Mouse (Mus musculus): ENCODE data around the gene Rpp25. TPM values are rescaled to one million over a fixed set of nuclear protein-coding genes. Genes with fewer than 3 reads are reported as not detected.

Rpp25 gene
- polyA plus RNA-seq, 1 experiment from 2014 or later: 6.2 TPM

DNA sequence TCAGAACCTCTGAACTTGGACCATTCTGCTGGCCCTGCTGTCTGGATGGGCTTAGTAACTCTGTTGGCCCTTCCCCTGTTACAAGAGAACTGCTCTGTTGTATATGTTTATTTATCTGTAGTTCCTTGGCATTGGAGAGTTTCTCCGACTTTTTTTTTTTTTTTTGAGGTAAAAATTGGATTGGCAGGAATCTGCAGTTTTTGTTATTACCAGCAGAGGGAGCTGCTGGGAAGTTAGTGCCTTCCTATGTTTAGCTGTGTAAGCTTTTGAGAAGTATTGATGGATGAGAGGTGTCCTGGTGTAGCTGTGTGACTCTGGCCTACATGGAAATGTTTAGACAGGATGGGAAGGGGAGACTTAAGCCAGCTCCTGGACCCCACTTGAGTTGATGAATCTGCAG, 37.5 kb downstream of the Rpp25 start:
- Histone ChIP-seq H3K27ac (ENCODE audit: low read depth, low read length) (no peak overlapping the region), H3K9me3 (ENCODE audit: control insufficient read depth, low read length) (no peaks in the 10 kb centered on the region), H3K4me2 (replicated peaks; ENCODE audit: low read depth, low read length) (no peak overlapping the region), H3K36me3 (ENCODE audit: control insufficient read depth, insufficient read depth, low read length) (peaks cover 63% of the 10 kb centered on the region), H3K4me1 (ENCODE audit: control insufficient read depth, insufficient read depth, low read length) (peaks cover 8% of the 10 kb centered on the region), H3K27me3 (ENCODE audit: control insufficient read depth, insufficient read depth, low read length) (no peaks in the 10 kb centered on the region), H3K9ac (ENCODE audit: low read depth, low read length) (no peak overlapping the region), H3K4me3 (ENCODE audit: low read length) (no peak overlapping the region)
- no peak for ATAC-seq (ENCODE audit: low FRiP score, low TSS enrichment)
- 0% methylated on average over 1 of the region's 1 CpGs for WGBS

DNA sequence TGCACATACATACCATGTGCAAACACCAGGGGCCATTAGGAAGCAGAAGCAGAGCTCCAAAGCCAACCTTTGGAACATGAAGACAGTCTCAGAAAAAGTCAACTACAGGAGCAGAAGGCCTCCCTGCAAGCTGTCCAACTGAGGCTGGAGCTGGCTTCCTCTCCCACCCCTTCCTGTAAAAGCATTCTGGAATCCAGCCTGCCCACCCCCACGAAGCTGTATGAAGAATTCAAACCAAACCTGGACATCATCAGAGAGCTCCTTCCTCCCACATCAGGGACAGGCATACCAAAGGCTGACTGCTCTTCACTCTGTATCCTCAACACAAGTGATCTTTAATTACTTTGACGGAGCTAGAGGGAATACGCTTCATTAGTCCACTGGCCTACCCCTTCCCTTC, 40.1 kb downstream of the Rpp25 start:
- Histone ChIP-seq H3K27ac (ENCODE audit: low read depth, low read length) (no peak overlapping the region), H3K4me2 (replicated peaks; ENCODE audit: low read depth, low read length) (no peak overlapping the region), H3K9ac (ENCODE audit: low read depth, low read length) (no peak overlapping the region), H3K36me3 (ENCODE audit: control insufficient read depth, insufficient read depth, low read length) (peaks cover 82% of the 10 kb centered on the region), H3K4me1 (ENCODE audit: control insufficient read depth, insufficient read depth, low read length) (no peaks in the 10 kb centered on the region), H3K9me3 (ENCODE audit: control insufficient read depth, low read length) (no peaks in the 10 kb centered on the region), H3K4me3 (ENCODE audit: low read length) (no peak overlapping the region), H3K27me3 (ENCODE audit: control insufficient read depth, insufficient read depth, low read length) (no peaks in the 10 kb centered on the region)
- no peak for ATAC-seq (ENCODE audit: low FRiP score, low TSS enrichment)
- WGBS: 80% methylated on average over 3 of the region's 3 CpGs

DNA sequence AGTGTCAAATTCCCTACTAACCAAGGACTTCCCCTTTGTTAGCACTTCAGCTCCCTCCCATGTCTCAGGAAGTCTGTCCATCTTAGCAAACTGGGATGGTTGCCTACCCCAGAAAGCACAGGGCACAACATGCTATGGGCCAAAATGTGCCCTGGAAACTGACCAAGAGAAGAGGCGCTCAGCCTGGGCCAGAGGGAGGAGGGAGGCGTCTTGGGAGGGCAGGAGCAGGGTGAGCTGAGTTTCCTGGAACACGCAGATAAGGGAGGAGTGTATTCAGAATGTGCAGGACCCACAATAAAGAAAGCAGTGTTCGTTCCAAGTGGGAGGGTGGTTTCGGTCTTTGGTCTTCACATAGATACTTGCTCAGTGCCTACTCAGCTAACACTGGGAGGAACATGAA, 43.5 kb downstream of the Rpp25 start:
- 83% methylated on average over 5 of the region's 5 CpGs for WGBS
- Histone ChIP-seq H3K4me2 (replicated peaks; ENCODE audit: low read depth, low read length) (no peak overlapping the region), H3K4me1 (ENCODE audit: control insufficient read depth, insufficient read depth, low read length) (peaks cover 6% of the 10 kb centered on the region; the same call in 1 of the 2 replicates), H3K4me3 (ENCODE audit: low read length) (no peak overlapping the region), H3K9me3 (ENCODE audit: control insufficient read depth, low read length) (no peaks in the 10 kb centered on the region), H3K9ac (ENCODE audit: low read depth, low read length) (no peak overlapping the region), H3K27me3 (ENCODE audit: control insufficient read depth, insufficient read depth, low read length) (no peaks in the 10 kb centered on the region), H3K36me3 (ENCODE audit: control insufficient read depth, insufficient read depth, low read length) (peaks cover 73% of the 10 kb centered on the region), H3K27ac (ENCODE audit: low read depth, low read length) (no peak overlapping the region)
- no peak for ATAC-seq (ENCODE audit: low FRiP score, low TSS enrichment)

DNA sequence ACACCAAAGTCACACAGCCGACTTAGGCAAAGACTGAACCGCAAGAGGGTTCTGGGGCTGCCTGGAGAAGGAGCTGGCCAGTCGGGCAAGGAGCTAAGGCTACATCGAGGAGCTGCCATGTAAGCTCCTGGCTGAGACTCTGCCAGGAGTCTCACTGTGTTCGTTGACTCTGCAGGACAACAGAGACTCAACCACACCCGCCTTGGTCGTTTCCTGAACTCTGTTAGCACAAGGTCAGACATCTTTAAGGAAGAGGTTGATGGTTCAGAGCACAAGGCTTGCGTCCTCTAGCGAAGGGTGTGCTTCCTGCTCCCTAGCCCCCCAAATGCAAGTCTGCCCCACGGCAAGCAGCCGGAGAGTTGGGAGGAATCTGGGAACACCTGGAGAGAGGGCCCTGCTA, 44.0 kb downstream of the Rpp25 start:
- peaks cover 67% of the 10 kb centered on the region for H3K36me3 ChIP-seq (ENCODE audit: control insufficient read depth, insufficient read depth, low read length)
- no peak overlapping the region for H3K27ac ChIP-seq (ENCODE audit: low read depth, low read length)
- 87% methylated on average over 11 of the region's 11 CpGs for WGBS
- no peak overlapping the region for H3K9ac ChIP-seq (ENCODE audit: low read depth, low read length)
- no peak for ATAC-seq (ENCODE audit: low FRiP score, low TSS enrichment)
- no peaks in the 10 kb centered on the region for H3K27me3 ChIP-seq (ENCODE audit: control insufficient read depth, insufficient read depth, low read length)
- H3K4me1 ChIP-seq (ENCODE audit: control insufficient read depth, insufficient read depth, low read length): peaks cover 6% of the 10 kb centered on the region; the same call in 1 of the 2 replicates
- H3K9me3 ChIP-seq (ENCODE audit: control insufficient read depth, low read length): no peaks in the 10 kb centered on the region
- no peak overlapping the region for H3K4me2 ChIP-seq (replicated peaks; ENCODE audit: low read depth, low read length)
- H3K4me3 ChIP-seq (ENCODE audit: low read length): no peak overlapping the region

DNA sequence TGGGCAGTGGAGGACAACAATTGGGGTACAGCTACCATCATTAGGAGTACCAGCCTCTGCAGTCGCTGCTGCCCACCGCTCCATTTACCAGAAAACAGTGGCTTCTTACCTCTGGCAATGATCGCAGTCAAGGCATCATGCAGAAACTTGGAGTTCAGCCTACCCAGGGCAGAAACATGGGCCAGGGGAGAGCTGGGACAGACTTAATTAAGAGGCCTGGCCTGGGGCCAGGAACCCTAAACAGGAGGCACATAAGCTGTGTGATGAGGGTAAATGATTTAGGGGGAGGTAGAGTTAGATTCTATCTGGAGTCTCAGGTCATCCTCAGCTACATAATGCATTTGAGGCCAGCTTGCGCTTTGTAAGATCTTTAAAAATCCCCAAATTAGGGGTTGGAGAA, 45.4 kb downstream of the Rpp25 start:
- Histone ChIP-seq H3K4me1 (ENCODE audit: control insufficient read depth, insufficient read depth, low read length) (peaks cover 8% of the 10 kb centered on the region; the same call in 1 of the 2 replicates), H3K9ac (ENCODE audit: low read depth, low read length) (no peak overlapping the region), H3K27me3 (ENCODE audit: control insufficient read depth, insufficient read depth, low read length) (no peaks in the 10 kb centered on the region), H3K4me2 (replicated peaks; ENCODE audit: low read depth, low read length) (no peak overlapping the region), H3K4me3 (ENCODE audit: low read length) (no peak overlapping the region), H3K27ac (ENCODE audit: low read depth, low read length) (no peak overlapping the region), H3K36me3 (ENCODE audit: control insufficient read depth, insufficient read depth, low read length) (peaks cover 54% of the 10 kb centered on the region), H3K9me3 (ENCODE audit: control insufficient read depth, low read length) (no peaks in the 10 kb centered on the region)
- WGBS: 98% methylated on average over 4 of the region's 4 CpGs
- ATAC-seq (ENCODE audit: low FRiP score, low TSS enrichment): no peak

DNA sequence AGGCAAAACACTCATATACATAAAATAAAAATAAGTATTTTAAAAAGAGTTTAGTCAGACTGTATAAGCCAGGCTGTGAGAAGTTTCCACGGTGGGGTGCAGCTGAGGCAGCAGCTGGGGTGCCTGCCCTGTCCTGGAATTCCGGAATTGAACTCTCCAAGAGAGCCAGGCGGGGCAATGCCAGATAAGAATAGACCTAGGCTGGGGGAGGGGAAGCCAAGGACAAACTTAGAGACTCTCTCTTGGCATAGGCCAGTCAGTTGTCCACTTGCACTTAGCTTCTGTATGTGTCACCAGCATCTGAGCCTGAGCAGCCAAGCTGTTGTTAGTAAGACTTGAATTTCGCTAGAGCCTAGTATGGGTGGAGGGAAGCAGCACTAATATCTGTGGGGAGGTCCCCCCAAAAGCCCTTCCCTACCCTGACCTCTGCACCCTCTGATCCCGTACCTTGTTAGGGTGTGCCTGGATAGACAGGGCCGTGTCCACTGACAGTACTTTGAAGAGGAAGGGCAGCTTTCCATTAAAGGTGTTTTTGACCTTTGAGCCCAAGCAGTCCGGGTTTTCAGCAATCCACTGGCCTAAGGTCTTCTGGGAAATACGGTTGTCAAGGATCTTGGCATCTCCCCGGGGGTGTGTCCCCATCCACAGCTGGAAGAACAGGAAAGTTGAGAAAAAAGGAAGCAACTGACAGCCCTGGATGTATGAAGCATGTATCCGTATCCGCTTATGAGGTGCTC, 46.5 kb downstream of the Rpp25 start:
- H3K9ac ChIP-seq (ENCODE audit: low read depth, low read length): no peak overlapping the region
- WGBS: 86% methylated on average over 11 of the region's 11 CpGs
- no peak overlapping the region for H3K4me3 ChIP-seq (ENCODE audit: low read length)
- no peaks in the 10 kb centered on the region for H3K9me3 ChIP-seq (ENCODE audit: control insufficient read depth, low read length)
- peaks cover 8% of the 10 kb centered on the region; the same call in 1 of the 2 replicates for H3K4me1 ChIP-seq (ENCODE audit: control insufficient read depth, insufficient read depth, low read length)
- ATAC-seq (ENCODE audit: low FRiP score, low TSS enrichment): no peak
- no peaks in the 10 kb centered on the region for H3K27me3 ChIP-seq (ENCODE audit: control insufficient read depth, insufficient read depth, low read length)
- H3K4me2 ChIP-seq (replicated peaks; ENCODE audit: low read depth, low read length): no peak overlapping the region
- peaks cover 43% of the 10 kb centered on the region for H3K36me3 ChIP-seq (ENCODE audit: control insufficient read depth, insufficient read depth, low read length)
- H3K27ac ChIP-seq (ENCODE audit: low read depth, low read length): no peak overlapping the region

DNA sequence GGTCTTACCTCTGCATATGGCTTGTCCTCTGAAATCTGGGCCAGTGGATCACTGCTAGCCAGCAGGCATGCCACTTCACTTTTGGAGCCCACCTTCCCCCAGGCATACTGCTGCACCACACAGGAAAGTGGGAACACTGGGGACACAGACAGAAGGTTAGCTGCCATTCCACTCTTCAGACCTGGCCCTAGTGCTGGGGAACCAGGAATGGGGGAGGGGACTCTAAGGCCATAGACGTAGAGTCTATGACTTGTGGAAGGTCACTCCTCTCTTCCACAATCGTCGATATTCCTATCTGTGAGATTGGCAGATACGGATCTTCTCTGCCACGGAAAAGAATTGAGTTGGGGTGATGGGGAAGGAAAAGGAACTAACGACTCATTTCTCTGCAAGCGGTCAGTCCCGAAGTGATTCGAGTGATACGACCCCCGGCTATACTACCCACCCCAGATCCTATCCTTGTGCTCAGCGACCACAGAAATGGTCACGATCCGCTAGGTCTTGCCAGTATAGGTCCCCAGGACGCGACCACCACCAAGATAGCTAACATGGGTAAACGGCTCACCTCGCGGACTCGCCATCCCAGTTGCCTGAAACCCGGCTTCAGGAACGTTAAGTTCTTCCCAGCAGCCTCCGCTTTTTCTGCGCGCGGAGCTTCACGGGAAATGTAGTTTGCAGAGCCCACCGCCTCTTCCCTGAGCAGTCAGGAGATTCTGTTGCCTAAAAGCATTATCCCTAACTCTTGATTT, 48.5 kb downstream of the Rpp25 start, which contains the start of gene Mpi:
Gene Mpi, minus strand, starts transcription at position 625 of the 749 bp plus-strand sequence.
- Histone ChIP-seq H3K36me3 (ENCODE audit: control insufficient read depth, insufficient read depth, low read length) (peaks cover 29% of the 10 kb centered on the region), H3K27me3 (ENCODE audit: control insufficient read depth, insufficient read depth, low read length) (no peaks in the 10 kb centered on the region), H3K9ac (ENCODE audit: low read depth, low read length) (peak within 1 kb of the TSS; percentile 61), H3K9me3 (ENCODE audit: control insufficient read depth, low read length) (no peaks in the 10 kb centered on the region), H3K27ac (ENCODE audit: low read depth, low read length) (no peak within 1 kb of the TSS), H3K4me2 (replicated peaks; ENCODE audit: low read depth, low read length) (peak within 1 kb of the TSS; percentile 79), H3K4me1 (ENCODE audit: control insufficient read depth, insufficient read depth, low read length) (peaks cover 8% of the 10 kb centered on the region; the same call in 1 of the 2 replicates), H3K4me3 (ENCODE audit: low read length) (peak within 1 kb of the TSS; percentile 58)
- ATAC-seq (ENCODE audit: low FRiP score, low TSS enrichment): no peak
- under 1% methylated on average over 28 of the region's 28 CpGs for WGBS

DNA sequence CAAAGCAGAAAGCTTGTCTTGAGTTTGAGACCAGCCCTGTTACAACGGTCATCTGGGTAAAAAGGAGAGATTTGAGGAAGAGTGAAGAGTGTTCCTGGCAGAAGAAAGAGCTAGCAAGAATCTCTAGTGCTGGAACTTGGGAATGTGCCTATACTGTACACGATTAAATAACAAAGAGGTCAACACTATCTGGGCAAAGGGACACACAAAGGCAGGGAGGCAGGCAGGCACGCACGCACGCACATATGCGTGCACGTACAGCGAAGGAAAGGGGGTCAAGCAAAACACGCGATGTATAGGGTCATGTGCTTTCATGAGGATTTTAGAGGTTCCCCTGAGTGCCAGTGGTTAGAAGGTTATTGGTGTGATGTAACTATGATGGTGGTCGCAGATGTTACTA, 49.3 kb downstream of the Rpp25 start:
- Histone ChIP-seq H3K4me3 (ENCODE audit: low read length) (no peak overlapping the region), H3K9ac (ENCODE audit: low read depth, low read length) (no peak overlapping the region), H3K27ac (ENCODE audit: low read depth, low read length) (no peak overlapping the region), H3K36me3 (ENCODE audit: control insufficient read depth, insufficient read depth, low read length) (peaks cover 23% of the 10 kb centered on the region), H3K4me1 (ENCODE audit: control insufficient read depth, insufficient read depth, low read length) (peaks cover 8% of the 10 kb centered on the region; the same call in 1 of the 2 replicates), H3K4me2 (replicated peaks; ENCODE audit: low read depth, low read length) (no peak overlapping the region), H3K9me3 (ENCODE audit: control insufficient read depth, low read length) (no peaks in the 10 kb centered on the region), H3K27me3 (ENCODE audit: control insufficient read depth, insufficient read depth, low read length) (no peaks in the 10 kb centered on the region)
- no peak for ATAC-seq (ENCODE audit: low FRiP score, low TSS enrichment)
- 77% methylated on average over 11 of the region's 11 CpGs for WGBS

DNA sequence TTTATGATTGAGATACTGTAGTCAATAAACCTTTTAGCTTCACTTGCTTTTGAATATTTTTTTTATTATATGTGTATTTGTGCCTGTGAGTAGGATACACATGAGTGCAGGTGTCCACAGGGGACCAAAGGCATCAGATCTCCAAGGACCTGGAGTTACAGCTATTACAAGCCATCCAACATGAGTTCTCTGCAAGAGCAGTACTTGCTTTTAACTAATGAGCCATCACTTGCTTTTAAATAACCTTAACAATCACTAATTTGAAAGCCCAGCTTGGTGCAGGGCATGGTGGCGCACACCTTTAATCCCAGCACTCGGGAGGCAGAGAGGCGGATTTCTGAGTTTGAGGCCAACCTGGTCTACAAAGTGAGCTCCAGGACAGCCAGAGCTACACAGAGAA, 50.9 kb downstream of the Rpp25 start:
- H3K4me3 ChIP-seq (ENCODE audit: low read length): no peak overlapping the region
- no peak for ATAC-seq (ENCODE audit: low FRiP score, low TSS enrichment)
- peaks cover 7% of the 10 kb centered on the region for H3K36me3 ChIP-seq (ENCODE audit: control insufficient read depth, insufficient read depth, low read length)
- 42% methylated on average over 3 of the region's 3 CpGs for WGBS
- no peak overlapping the region for H3K4me2 ChIP-seq (replicated peaks; ENCODE audit: low read depth, low read length)
- H3K4me1 ChIP-seq (ENCODE audit: control insufficient read depth, insufficient read depth, low read length): peaks cover 8% of the 10 kb centered on the region; the same call in 1 of the 2 replicates
- H3K27me3 ChIP-seq (ENCODE audit: control insufficient read depth, insufficient read depth, low read length): no peaks in the 10 kb centered on the region
- no peak overlapping the region for H3K27ac ChIP-seq (ENCODE audit: low read depth, low read length)
- H3K9me3 ChIP-seq (ENCODE audit: control insufficient read depth, low read length): no peaks in the 10 kb centered on the region
- H3K9ac ChIP-seq (ENCODE audit: low read depth, low read length): no peak overlapping the region
